Mouse (Mus musculus): Measurements from ENCODE around the gene Gm9573. TPM values are rescaled to one million over a fixed set of nuclear protein-coding genes. Genes with fewer than 3 reads are reported as not detected.

Gm9573 gene
- total and polyA plus RNA-seq, 3 experiments: not detected

DNA sequence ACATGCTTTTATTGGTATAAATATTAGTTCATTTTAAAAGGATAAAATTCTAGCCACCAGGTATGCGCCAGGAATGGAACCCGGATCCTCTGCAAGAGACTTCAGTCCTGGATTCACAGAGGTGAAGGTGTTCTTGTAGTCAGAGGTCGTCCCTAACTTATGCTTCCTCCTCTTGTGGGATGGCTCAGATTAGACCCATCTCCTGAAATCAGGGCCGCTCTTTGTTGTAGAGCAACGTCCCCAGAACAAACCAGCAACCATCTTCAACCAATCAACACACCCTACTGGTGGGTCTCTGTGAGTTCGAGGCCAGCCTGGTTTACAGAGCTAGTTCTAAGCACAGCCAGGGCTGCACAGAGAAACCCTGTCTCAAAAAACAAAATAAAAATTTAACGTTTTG lies 32.0 kb downstream of the Gm9573 start:
- DNase-seq: no peak

DNA sequence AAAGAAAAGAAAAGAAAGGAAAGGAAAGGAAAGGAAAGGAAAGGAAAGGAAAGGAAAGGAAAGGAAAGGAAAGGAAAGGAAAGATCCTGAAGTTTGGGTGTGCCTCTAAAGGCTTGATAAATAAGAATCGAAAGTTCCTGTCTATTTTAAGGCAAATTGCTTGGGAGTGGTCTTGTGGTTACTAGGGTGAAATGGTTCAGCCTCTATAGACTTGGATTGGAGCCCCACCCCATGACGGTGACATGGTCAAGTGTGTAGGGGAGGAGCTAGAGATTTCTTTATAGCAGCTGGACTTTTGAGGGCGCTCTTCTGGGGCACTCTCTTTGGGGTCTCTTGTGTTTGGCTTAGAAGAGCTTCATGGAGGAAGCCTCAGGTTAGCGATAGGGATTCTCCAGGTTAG lies 32.7 kb downstream of the Gm9573 start:
- no peak for DNase-seq

DNA sequence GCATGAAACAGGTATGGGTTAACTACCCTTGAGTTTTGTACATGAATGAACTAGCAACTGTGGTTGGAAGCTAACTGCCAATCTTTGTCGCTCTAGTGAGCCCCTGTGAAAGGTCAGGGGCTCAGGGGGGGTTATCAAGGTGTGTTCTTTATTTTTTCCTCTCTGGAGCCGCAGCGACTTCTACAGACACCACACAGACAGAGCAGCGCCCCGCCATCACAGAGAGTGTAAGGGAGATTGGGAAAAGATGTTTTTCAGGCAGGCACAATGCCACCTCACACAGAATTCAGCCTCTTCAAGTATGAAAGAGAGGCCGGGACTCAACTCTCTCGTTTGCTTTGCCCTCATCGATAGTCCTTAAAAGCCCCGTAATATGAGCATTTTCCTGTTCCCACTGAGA lies 34.3 kb downstream of the Gm9573 start:
- no peak for DNase-seq

DNA sequence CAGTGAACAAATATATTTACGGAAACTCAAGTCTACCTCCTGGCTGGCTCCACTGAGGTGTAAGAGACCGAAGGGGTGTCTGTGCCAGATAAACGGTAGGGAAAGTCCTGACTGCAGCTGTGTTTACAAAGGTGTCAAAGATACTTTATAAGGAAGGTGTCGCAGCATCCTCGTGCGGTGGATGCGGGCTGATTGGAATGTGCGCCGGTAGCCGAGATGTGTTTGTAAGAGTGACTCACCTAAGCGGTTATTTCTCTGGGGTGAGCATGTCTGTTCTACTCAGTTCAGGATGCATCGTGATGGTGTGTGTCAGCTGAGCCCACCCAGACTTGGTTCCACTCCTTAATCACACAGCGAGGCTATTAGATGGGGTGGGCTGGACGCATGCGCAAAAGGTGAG lies 34.7 kb downstream of the Gm9573 start:
- DNase-seq: no peak

DNA sequence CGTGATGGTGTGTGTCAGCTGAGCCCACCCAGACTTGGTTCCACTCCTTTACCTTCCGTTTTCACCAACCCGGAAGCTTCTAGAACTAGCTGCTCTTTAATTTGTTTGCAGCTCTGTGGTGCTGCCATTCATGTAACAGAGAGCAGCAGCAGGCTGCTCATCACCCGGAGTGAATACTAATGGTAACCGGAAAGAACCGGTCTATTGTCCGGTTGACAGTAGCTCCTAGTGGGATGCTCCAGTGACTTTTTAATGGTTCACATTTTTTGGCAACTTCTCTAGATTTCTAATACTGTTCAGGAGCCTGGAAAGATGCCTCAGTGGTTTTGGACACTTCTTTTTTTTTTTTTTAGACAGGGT lies 35.2 kb downstream of the Gm9573 start:
- no peak for DNase-seq

DNA sequence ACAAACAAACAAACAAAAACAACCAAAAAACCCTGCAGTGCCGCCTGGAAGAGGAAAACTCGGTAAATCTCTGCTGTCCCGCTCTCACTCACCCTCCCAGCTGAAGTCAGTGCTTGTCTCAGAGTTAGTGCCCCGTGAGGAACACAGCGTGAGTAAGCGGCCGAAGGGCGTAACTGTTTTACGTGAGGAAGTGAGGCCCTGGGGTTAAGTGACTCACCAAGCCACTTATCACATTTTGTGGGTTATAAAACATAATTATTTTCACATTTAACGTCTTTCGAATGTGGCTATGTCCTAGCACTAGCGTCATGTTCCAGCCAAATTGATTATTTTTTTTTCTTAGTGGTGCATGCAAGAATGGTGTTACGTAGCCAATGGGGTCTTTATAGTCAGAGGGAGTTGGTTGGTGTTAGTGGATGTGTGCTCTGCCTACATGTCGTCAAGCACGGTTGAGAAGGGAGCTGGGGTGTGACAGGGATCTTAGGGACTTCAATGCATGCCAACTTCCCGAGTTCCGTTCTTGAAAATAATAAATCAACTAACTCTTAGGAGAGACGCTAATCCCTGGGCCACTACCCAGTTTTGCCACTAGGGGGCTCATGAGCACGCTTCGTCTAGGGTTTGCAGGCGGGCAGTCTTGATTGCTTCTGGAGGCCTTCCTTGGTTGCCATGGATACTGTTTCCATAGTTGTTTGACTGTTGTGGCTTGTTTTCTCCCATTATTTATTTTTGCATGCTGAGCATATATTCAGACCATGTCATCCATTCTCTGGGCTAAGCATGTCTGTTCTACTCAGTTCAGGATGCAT lies 35.8 kb downstream of the Gm9573 start:
- peak; percentile 76 for DNase-seq

DNA sequence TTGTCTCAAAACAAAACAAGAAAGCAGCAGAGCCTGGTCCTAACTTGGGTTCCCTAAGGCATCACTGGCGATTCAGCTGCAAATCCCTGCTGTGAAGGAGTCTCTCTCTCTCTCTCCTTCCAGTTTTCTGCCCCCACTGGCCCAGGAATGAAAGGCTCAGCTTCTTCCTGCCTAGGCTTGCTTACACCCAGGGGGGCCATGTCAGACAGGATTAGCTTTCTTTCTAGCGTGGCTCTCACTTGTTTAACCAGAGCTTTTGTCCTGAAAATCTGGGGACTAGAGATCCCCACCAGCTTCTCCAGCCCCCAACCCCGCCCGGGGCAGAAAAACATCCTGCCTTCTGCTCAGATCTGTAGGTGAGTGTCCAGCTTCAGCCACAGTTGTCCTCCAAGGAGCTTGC lies 38.0 kb downstream of the Gm9573 start:
- no peak for DNase-seq

DNA sequence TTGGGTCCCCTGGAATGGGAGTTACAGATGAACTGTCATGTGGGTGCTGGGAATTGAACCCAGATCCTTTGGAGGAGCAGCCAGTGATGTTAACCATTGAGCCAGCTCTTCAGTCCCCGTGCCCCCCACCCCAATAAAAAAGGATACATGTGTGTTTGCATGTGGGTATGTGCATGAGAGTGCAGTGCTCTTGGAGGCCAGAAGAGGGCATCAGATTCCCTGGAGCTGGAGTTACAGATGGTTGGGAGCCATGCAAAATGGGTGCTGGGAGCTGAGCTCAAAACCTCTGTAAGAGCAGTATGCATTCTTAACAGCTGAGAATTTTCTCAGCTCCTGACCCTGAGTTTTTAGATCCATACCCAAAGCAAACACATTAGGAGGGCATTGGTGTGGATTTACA lies 39.1 kb downstream of the Gm9573 start:
- no peak for DNase-seq

DNA sequence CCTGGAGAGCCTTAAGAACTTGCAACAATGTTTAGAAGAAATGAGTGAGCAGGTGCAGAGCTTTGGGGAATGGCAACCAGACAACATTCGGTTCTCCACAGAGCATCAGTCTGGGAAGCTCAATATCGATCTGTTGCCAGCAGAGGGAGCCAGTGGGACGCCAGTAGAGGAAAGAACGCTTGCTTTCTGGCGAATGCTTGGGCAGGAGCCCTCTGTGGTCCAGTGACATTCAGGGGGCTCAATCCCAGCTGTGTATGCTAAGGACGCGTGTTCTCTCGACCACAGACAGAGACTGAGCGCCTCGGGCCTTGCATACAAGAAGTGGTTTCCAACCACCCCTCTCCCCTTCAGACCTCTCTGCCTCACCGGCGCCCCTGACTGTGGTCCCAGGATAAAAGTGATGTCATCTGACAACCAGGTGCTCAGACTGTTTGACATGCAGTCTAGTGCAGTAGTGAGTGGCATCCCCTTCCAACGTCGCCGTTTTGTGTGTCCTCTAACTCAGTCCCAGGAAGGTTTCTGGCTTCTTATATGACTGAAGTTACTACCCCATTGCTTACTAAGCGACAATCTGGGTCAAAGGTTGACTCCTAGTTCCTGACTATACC lies 42.0 kb downstream of the Gm9573 start:
- peak; percentile 70 for DNase-seq

DNA sequence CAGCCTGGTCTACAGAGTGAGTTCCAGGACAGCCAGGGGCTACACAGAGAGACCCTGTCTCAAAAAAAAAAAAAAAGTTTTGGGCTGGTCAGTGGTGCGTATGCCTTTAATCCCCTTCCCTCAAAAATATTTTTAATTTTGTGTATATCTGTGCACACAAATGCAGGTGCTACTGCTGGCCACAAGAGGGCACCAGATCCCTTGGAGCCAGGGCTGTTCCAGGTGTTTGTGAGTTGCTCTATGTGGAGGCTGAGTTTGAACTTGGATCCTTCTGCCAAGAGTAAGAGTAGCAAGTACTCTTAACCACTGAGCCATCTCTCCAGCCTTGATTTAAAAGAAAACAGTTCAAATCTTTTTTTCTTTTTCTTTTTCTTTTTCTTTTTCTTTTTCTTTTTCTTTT lies 43.5 kb downstream of the Gm9573 start:
- no peak for DNase-seq

DNA sequence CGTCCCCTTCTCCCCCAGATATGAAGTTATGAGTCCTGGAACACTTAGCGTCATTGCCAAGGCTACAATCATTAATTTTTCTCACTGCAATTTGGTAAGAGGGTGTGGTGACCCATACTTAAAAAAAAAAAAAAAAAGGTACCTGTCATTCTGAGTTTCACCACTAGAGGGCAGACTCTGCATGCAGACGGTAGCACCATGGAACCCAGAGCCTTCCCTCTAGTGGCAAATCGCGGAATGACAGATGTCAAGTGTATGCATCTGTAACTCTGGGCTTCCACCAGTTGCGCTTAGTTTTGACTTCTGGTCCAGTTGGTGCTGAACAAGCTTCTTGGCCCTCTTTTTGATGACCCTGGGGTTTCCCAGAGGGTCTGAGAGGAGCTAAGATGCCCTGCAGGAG lies 48.2 kb downstream of the Gm9573 start:
- peak; percentile 55 for DNase-seq

DNA sequence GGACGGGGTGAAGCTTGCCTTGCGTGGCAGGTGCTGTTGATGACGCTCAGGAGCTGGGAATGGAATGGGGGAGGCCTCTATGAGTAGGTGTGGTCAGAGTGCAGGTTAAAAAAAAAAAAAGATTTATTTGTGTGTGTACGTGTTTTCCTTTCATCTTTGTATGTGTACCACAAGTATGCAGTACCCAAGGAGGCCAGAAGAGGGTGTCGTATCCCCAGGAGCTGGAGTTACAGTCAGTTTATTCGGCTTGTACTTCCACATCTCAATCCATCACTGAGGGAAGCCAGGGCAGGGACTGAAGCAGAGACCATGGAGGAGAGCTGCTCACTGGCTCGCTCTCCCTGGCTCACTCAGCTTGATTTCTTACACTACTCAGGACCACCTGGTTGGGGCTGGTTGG lies 55.0 kb downstream of the Gm9573 start:
- DNase-seq: no peak

DNA sequence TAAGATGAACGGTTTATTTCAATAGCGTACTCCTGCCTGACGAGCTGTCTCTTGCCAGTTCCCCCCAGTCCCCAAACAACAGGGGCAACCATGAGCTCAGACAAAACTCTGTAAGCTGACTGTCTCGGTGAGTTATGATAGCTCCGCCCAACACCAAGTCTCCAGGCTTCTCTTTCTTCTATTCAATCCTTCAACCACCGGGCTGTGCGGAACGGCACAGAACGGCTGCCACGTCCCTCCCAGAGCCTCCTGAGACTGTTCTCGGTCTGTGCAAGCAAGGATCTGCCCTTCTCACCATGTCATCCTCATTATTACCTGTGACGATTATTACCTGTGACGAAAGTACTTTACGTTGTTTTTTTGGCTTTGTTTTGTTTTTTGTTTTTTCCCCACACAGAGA lies 55.6 kb downstream of the Gm9573 start:
- DNase-seq: no peak

DNA sequence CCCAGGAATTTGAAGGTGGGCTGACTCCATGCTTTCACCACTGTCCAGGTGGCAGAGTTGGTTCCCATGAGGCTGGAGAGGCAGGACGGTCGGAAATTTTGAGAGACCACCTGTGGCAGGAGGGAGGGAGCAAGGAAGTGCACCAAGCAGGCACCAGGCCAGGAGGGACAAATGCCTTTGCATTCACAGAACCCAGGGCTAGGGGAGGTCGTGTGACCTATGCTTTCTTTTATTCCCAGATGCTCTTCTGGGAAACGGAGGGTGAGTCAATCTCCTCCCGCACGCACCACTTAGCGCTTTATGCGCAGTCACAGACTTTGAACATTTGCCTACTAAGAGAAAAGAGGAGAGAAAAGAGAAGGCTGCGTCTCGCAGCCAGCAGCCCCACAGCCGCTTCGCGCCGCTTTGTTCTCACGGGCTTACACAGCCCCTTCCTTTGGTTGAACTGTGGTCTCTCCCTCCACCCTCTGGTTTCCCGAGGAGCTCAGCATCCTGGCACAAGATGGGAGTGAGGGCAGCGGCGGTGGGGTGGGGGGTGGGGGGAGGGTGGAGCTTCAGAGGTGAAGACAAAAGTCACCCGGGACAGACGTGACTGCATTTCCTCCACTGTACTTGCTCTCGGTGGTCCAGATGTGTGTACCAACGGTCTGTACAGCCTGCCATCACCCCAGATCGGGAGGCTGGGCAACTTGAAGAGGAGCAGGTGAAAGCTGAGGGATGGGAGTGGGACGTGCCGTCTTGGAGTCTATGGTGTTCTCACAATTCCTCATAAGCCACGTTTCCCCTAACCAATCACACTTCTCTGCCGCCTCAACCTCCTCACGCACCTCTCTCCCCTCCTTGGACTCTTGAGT lies 57.1 kb downstream of the Gm9573 start:
- DNase-seq: no peak

Other genes starting within 250 kb of the Gm9573 start
- gene H2-Q4, start 247.0 kb downstream of the Gm9573 start, total RNA-seq (2021): 10 to 100 TPM; 21.1 to 28.8 TPM
- gene H2-Q4, start 247.0 kb downstream of the Gm9573 start, polyA plus RNA-seq (2012; rRNA removed): 183 and 203 TPM in 2 replicates
- 1 to 10 TPM; 3.3 to 7.9 TPM for gene H2-Q6, start 201.8 kb downstream of the Gm9573 start, total RNA-seq (2021)
- gene H2-Q6, start 201.8 kb downstream of the Gm9573 start, polyA plus RNA-seq (2012; rRNA removed): 23.0 and 24.7 TPM in 2 replicates
- 1 to 10 TPM; 5.0 to 5.7 TPM for gene H2-Q7, start 187.5 kb downstream of the Gm9573 start, total RNA-seq (2021)
- gene H2-Q7, start 187.5 kb downstream of the Gm9573 start, polyA plus RNA-seq (2012; rRNA removed): 59.2 and 61.8 TPM in 2 replicates
- gene H2-Q10, start 156.5 kb downstream of the Gm9573 start, total RNA-seq (2021): 10 to 100 TPM in 1 of 2 experiments, 1 to 10 TPM in 1; 3.0 to 11.9 TPM
- 37.5 and 46.4 TPM in 2 replicates for gene H2-Q10, start 156.5 kb downstream of the Gm9573 start, polyA plus RNA-seq (2012; rRNA removed)
- gene Pou5f1, start 120.6 kb downstream of the Gm9573 start, total RNA-seq (2021): not detected
- gene Pou5f1, start 120.6 kb downstream of the Gm9573 start, polyA plus RNA-seq (2012; rRNA removed): not detected in 2 replicates
- 1 to 10 TPM; 4.6 to 5.0 TPM for gene Tcf19, start 109.8 kb downstream of the Gm9573 start, total RNA-seq (2021)
- 7.6 and 9.5 TPM in 2 replicates for gene Tcf19, start 109.8 kb downstream of the Gm9573 start, polyA plus RNA-seq (2012; rRNA removed)
- 1 to 10 TPM; 6.2 to 8.0 TPM for gene Cchcr1, start 109.5 kb downstream of the Gm9573 start, total RNA-seq (2021)
- gene Cchcr1, start 109.5 kb downstream of the Gm9573 start, polyA plus RNA-seq (2012; rRNA removed): 2.9 and 3.9 TPM in 2 replicates
- gene Psors1c2, start 93.4 kb downstream of the Gm9573 start, total RNA-seq (2021): not detected
- gene Psors1c2, start 93.4 kb downstream of the Gm9573 start, polyA plus RNA-seq (2012; rRNA removed): not detected in 2 replicates
- under 1 TPM; 0.20 to 0.62 TPM for gene Cdsn, start 74.5 kb downstream of the Gm9573 start, total RNA-seq (2021)
- gene Cdsn, start 74.5 kb downstream of the Gm9573 start, polyA plus RNA-seq (2012; rRNA removed): 7.3 and 7.4 TPM in 2 replicates
- gene 2300002M23Rik, start 59.2 kb downstream of the Gm9573 start, total RNA-seq (2021): not detected
- gene 2300002M23Rik, start 59.2 kb downstream of the Gm9573 start, polyA plus RNA-seq (2012; rRNA removed): not detected in 2 replicates
- not detected for gene Sfta2, start 25.1 kb downstream of the Gm9573 start, total RNA-seq (2021)
- gene Sfta2, start 25.1 kb downstream of the Gm9573 start, polyA plus RNA-seq (2012; rRNA removed): not detected in 2 replicates
- not detected for gene Mucl3, start 17.1 kb upstream of the Gm9573 start, total RNA-seq (2021)
- 0.18 TPM in 1 of 2 replicates, not detected in the other for gene Mucl3, start 17.1 kb upstream of the Gm9573 start, polyA plus RNA-seq (2012; rRNA removed)
- 10 to 100 TPM; 36.4 to 38.6 TPM for gene Vars2, start 41.0 kb upstream of the Gm9573 start, total RNA-seq (2021)
- gene Vars2, start 41.0 kb upstream of the Gm9573 start, polyA plus RNA-seq (2012; rRNA removed): 75.5 and 77.3 TPM in 2 replicates
- gene Gtf2h4, start 47.1 kb upstream of the Gm9573 start, total RNA-seq (2021): 10 to 100 TPM; 18.6 to 25.3 TPM
- gene Gtf2h4, start 47.1 kb upstream of the Gm9573 start, polyA plus RNA-seq (2012; rRNA removed): 22.5 and 23.4 TPM in 2 replicates
- gene Ddr1, start 78.0 kb upstream of the Gm9573 start, total RNA-seq (2021): 10 to 100 TPM; 30.0 to 58.8 TPM
- 58.0 and 61.6 TPM in 2 replicates for gene Ddr1, start 78.0 kb upstream of the Gm9573 start, polyA plus RNA-seq (2012; rRNA removed)
- gene Ier3, start 195.0 kb upstream of the Gm9573 start, total RNA-seq (2021): 10 to 100 TPM in 1 of 2 experiments, 1 to 10 TPM in 1; 9.6 to 13.8 TPM
- 17.1 and 17.6 TPM in 2 replicates for gene Ier3, start 195.0 kb upstream of the Gm9573 start, polyA plus RNA-seq (2012; rRNA removed)
- gene Flot1, start 196.6 kb upstream of the Gm9573 start, total RNA-seq (2021): 10 to 100 TPM; 59.0 to 74.4 TPM
- 61.0 and 66.2 TPM in 2 replicates for gene Flot1, start 196.6 kb upstream of the Gm9573 start, polyA plus RNA-seq (2012; rRNA removed)
- gene Tubb5, start 211.7 kb upstream of the Gm9573 start, total RNA-seq (2021): 100 to 1,000 TPM; 152 to 198 TPM
- 137 and 156 TPM in 2 replicates for gene Tubb5, start 211.7 kb upstream of the Gm9573 start, polyA plus RNA-seq (2012; rRNA removed)
- gene Mdc1, start 214.9 kb upstream of the Gm9573 start, total RNA-seq (2021): 10 to 100 TPM; 15.4 to 20.8 TPM
- 3.6 and 5.9 TPM in 2 replicates for gene Mdc1, start 214.9 kb upstream of the Gm9573 start, polyA plus RNA-seq (2012; rRNA removed)
- gene Nrm, start 234.7 kb upstream of the Gm9573 start, total RNA-seq (2021): 1 to 10 TPM; 3.3 to 4.8 TPM
- 9.3 and 11.7 TPM in 2 replicates for gene Nrm, start 234.7 kb upstream of the Gm9573 start, polyA plus RNA-seq (2012; rRNA removed)
- gene Ppp1r18, start 239.0 kb upstream of the Gm9573 start, total RNA-seq (2021): 10 to 100 TPM; 27.3 to 42.6 TPM
- gene Ppp1r18, start 239.0 kb upstream of the Gm9573 start, polyA plus RNA-seq (2012; rRNA removed): 37.3 and 45.3 TPM in 2 replicates

All from adrenal gland, adult 2 months (tissue).